In genomic region chr12:80988286-80988685, GRCm38 (mm10) we compare ENCODE assay signal across 32 mouse cellular contexts. TPM values are rescaled to one million over a fixed set of nuclear protein-coding genes. Genes with fewer than 3 reads are reported as not detected.
"Had no signal": no experiment of that assay in that cellular context is flagged by ENCODE, and none has a peak within 500 bp of the region (broad histone marks: within the 10 kb centered on the region; RNA-seq: fewer than 3 reads in every experiment).

No protein-coding gene starts in this region.

- ATAC-seq: hindbrain, embryonic 16.5 days; inflammation-experienced regulatory T-cells, adult 6 months; intestine, embryonic 15.5 days; intestine, postnatal 0 days had no signal

- H3K27me3 ChIP-seq: heart, embryonic 15.5 days; hindbrain, embryonic 12.5 days; intestine, embryonic 15.5 days; limb, embryonic 12.5 days; liver, embryonic 13.5 days had no signal

- H3K9ac ChIP-seq: heart, embryonic 13.5 days; heart, embryonic 15.5 days; hindbrain, embryonic 12.5 days; hindbrain, embryonic 14.5 days; intestine, embryonic 15.5 days; limb, embryonic 12.5 days; liver, embryonic 13.5 days had no signal

- H3K36me3 ChIP-seq: heart, embryonic 13.5 days; heart, embryonic 15.5 days; hindbrain, embryonic 10.5 days; hindbrain, embryonic 12.5 days; intestine, embryonic 15.5 days; limb, embryonic 10.5 days; limb, embryonic 12.5 days; liver, embryonic 13.5 days had no signal

- H3K27ac ChIP-seq: gastrocnemius, adult 2 months; heart, adult 2 months; heart, embryonic 13.5 days; heart, embryonic 15.5 days; hindbrain, embryonic 10.5 days; hindbrain, embryonic 12.5 days; hindbrain, embryonic 14.5 days; intestine, embryonic 15.5 days; layer of hippocampus, adult 2 months; left cerebral cortex, adult 2 months; limb, embryonic 10.5 days; limb, embryonic 12.5 days; liver, embryonic 13.5 days had no signal

- DNase-seq: gastrocnemius, adult 2 months; gastrocnemius, postnatal 10 days; gastrocnemius, postnatal 25 days; heart, adult 2 months; heart, postnatal 14 days; heart, postnatal 4 days; kidney, adult 18-20 months; kidney, adult 8-10 months; kidney, postnatal 10 days; kidney, postnatal 25 days; kidney, postnatal 4 days; liver, embryonic 13.5 days had no signal

- H3K9me3 ChIP-seq: heart, embryonic 13.5 days; heart, embryonic 15.5 days; hindbrain, embryonic 12.5 days; intestine, embryonic 15.5 days; limb, embryonic 10.5 days; limb, embryonic 12.5 days; liver, embryonic 13.5 days had no signal

- H3K4me3 ChIP-seq: gastrocnemius, adult 2 months; heart, adult 2 months; heart, embryonic 13.5 days; heart, embryonic 15.5 days; hindbrain, embryonic 10.5 days; hindbrain, embryonic 12.5 days; intestine, embryonic 15.5 days; layer of hippocampus, adult 2 months; left cerebral cortex, adult 2 months; limb, embryonic 10.5 days; limb, embryonic 12.5 days; liver, embryonic 13.5 days had no signal

- H3K4me2 ChIP-seq: heart, embryonic 11.5 days; heart, embryonic 13.5 days; heart, embryonic 15.5 days; hindbrain, embryonic 12.5 days; hindbrain, embryonic 14.5 days; intestine, embryonic 15.5 days; limb, embryonic 12.5 days; liver, embryonic 13.5 days had no signal

- H3K4me1 ChIP-seq: heart, embryonic 13.5 days; heart, embryonic 15.5 days; hindbrain, embryonic 12.5 days; intestine, embryonic 15.5 days; limb, embryonic 12.5 days; liver, embryonic 13.5 days had no signal

RNA-seq across cellular contexts. Expression of gene Slc10a1, which starts 19.8 kb away (rescaled TPM):
- total RNA-seq: gastrocnemius, adult 2 months; gastrocnemius, postnatal 25 days; granulocyte monocyte progenitor cell, adult 5-6 weeks; heart, adult 2 months; heart, postnatal 14 days; heart, postnatal 4 days; layer of hippocampus, adult 2 months; layer of hippocampus, postnatal 10 days; layer of hippocampus, postnatal 25 days; left cerebral cortex, adult 2 months; left cerebral cortex, postnatal 14 days; left cerebral cortex, postnatal 36 days had no signal
- polyA plus RNA-seq: frontal cortex, adult 2 months; heart, adult 2 months had no signal
